Mouse (Mus musculus) hindbrain, embryonic 14.5 days (tissue): ENCODE measurements at regions not wholly inside any gene's neighbourhood (a gene's known extent, or its start where the extent isn't known, plus 50 kb on each side); places are given as distances from the start of the nearest gene placed in this dataset.

Experiments
- ATAC-seq: fragments of 200-750 bp; cut with Nextera tagmentation; 2 replicates; pipeline ENCODE4 v1.8.0; 2017; ENCODE audit warnings: moderate number of reproducible peaks, mild to moderate bottlenecking, moderate TSS enrichment, moderate library complexity; ENCODE audit not compliant: low FRiP score
- DNase-seq: peaks from one replicate; pipeline ENCODE4 v3.0.0-alpha.2; 2015; ENCODE audit warnings: low spot score
- H3K27ac ChIP-seq: fragments of 300-500 bp; sonication (generic); 2 replicates; pipeline ENCODE4 v1.5.1; 2014; ENCODE audit warnings: mild to moderate bottlenecking, moderate library complexity
- H3K27me3 ChIP-seq: fragments of 300-500 bp; sonication (generic); 2 replicates; pipeline ENCODE4 v1.6.1; 2014; ENCODE audit warnings: mild to moderate bottlenecking, low read length, mixed read lengths; ENCODE audit not compliant: control insufficient read depth, insufficient read depth
- H3K36me3 ChIP-seq: fragments of 300-500 bp; sonication (generic); replicated peaks from 2 replicates; pipeline ENCODE4 v1.6.1; 2014; ENCODE audit not compliant: control insufficient read depth, insufficient read depth
- H3K4me1 ChIP-seq: fragments of 300-500 bp; sonication (generic); replicated peaks from 2 replicates; pipeline ENCODE4 v1.6.1; 2014; ENCODE audit warnings: antibody characterized with exemption, low read length, mixed read lengths; ENCODE audit not compliant: control insufficient read depth, insufficient read depth
- H3K4me2 ChIP-seq: fragments of 300-500 bp; sonication (generic); replicated peaks from 2 replicates; pipeline ENCODE4 v1.6.1; 2014; ENCODE audit warnings: mild to moderate bottlenecking, moderate library complexity
- H3K4me3 ChIP-seq: fragments of 300-500 bp; sonication (generic); replicated peaks from 2 replicates; pipeline ENCODE4 v1.5.1; 2014; ENCODE audit warnings: mild to moderate bottlenecking, low read length
- H3K9ac ChIP-seq: fragments of 300-500 bp; sonication (generic); 2 replicates; pipeline ENCODE4 v1.6.1; 2014
- H3K9me3 ChIP-seq: fragments of 300-500 bp; sonication (generic); 2 replicates; pipeline ENCODE4 v1.6.1; 2016; ENCODE audit warnings: low read length; ENCODE audit not compliant: control insufficient read depth
- WGBS: fragments of 180-500 bp; shearing (Covaris S2); extraction: QIAGEN DNeasy Blood & Tissue Kit; methylation state at CpG from one replicate; pipeline ENCODE4 v1.1.7; 2014; 5-methylcytosine and 5-hydroxymethylcytosine counted together

- Histone ChIP-seq H3K9ac (no peak overlapping the region), H3K4me2 (no peak overlapping the region), H3K27ac (no peak overlapping the region), H3K36me3 (no peaks in the 10 kb centered on the region), H3K9me3 (no peaks in the 10 kb centered on the region), H3K4me1 (peaks cover 40% of the 10 kb centered on the region), H3K27me3 (no peaks in the 10 kb centered on the region), H3K4me3 (no peak overlapping the region)
- ATAC-seq (no peak), DNase-seq (no peak)
- WGBS, result 61% methylated on average over 9 of the region's 9 CpGs
Observed at GRCm38 (mm10) chr17:9892141-9892540, 222.6 kb upstream of the Pabpc6 start.

- DNase-seq, result no peak
- Histone ChIP-seq H3K4me2 (no peak overlapping the region), H3K27me3 (no peaks in the 10 kb centered on the region), H3K9ac (no peak overlapping the region), H3K36me3 (no peaks in the 10 kb centered on the region), H3K4me3 (no peak overlapping the region), H3K9me3 (no peaks in the 10 kb centered on the region), H3K27ac (no peak overlapping the region), H3K4me1 (peaks cover 32% of the 10 kb centered on the region)
- 44% methylated on average over 4 of the region's 4 CpGs for WGBS
- no peak for ATAC-seq
Observed at GRCm38 (mm10) chr17:9888494-9888893, 219.0 kb upstream of the Pabpc6 start.

- H3K4me2 ChIP-seq, result 0 out of 2 replicates have a peak overlapping the region, but pooled peaks have one; percentile 7
- DNase-seq (peak; percentile 57), ATAC-seq (no peak; the same call in 1 of the 2 replicates)
- no peaks in the 10 kb centered on the region for H3K36me3 ChIP-seq
- H3K9me3 ChIP-seq, result no peaks in the 10 kb centered on the region
- WGBS, result 36% methylated on average over 7 of the region's 7 CpGs
- no peaks in the 10 kb centered on the region for H3K27me3 ChIP-seq
- H3K9ac ChIP-seq, result no peak overlapping the region
- H3K4me1 ChIP-seq, result peaks cover 30% of the 10 kb centered on the region
- peak overlapping the region; percentile 61 for H3K27ac ChIP-seq
- no peak overlapping the region for H3K4me3 ChIP-seq
Observed at GRCm38 (mm10) chr17:9885110-9885509, 215.6 kb upstream of the Pabpc6 start.

- no peaks in the 10 kb centered on the region for H3K27me3 ChIP-seq
- 19% methylated on average over 9 of the region's 9 CpGs for WGBS
- H3K9ac ChIP-seq, result no peak overlapping the region
- H3K4me1 ChIP-seq, result peaks cover 13% of the 10 kb centered on the region; the same call in 1 of the 2 replicates
- H3K4me2 ChIP-seq, result no peak overlapping the region
- H3K27ac ChIP-seq, result peak overlapping the region; percentile 53; the same call in 1 of the 2 replicates
- H3K4me3 ChIP-seq, result no peak overlapping the region
- no peak for ATAC-seq
- H3K36me3 ChIP-seq, result no peaks in the 10 kb centered on the region
- no peak for DNase-seq
- H3K9me3 ChIP-seq, result no peaks in the 10 kb centered on the region
Observed at GRCm38 (mm10) chr17:9882639-9883226, 213.2 kb upstream of the Pabpc6 start.

GRCm38 (mm10) chr17:9879556-9880206 lies 210.2 kb upstream of the Pabpc6 start:
- 41% methylated on average over 12 of the region's 12 CpGs for WGBS
- Histone ChIP-seq H3K4me3 (no peak overlapping the region), H3K27me3 (no peaks in the 10 kb centered on the region), H3K9ac (no peak overlapping the region), H3K9me3 (no peaks in the 10 kb centered on the region), H3K4me1 (peaks cover 9% of the 10 kb centered on the region; the same call in 1 of the 2 replicates), H3K27ac (peak overlapping the region; percentile 86), H3K36me3 (no peaks in the 10 kb centered on the region), H3K4me2 (no peak overlapping the region)
- DNase-seq (peak; percentile 64), ATAC-seq (peak; percentile 83)

GRCm38 (mm10) chr17:9873695-9874094 lies 204.2 kb upstream of the Pabpc6 start:
- no peak for DNase-seq
- 43% methylated on average over 10 of the region's 10 CpGs for WGBS
- Histone ChIP-seq H3K4me3 (no peak overlapping the region), H3K9ac (no peak overlapping the region), H3K27me3 (no peaks in the 10 kb centered on the region), H3K36me3 (no peaks in the 10 kb centered on the region), H3K9me3 (no peaks in the 10 kb centered on the region), H3K27ac (peak overlapping the region; percentile 21; the same call in 1 of the 2 replicates), H3K4me1 (0 out of 2 replicates have a peak, but pooled peaks cover 6% of the 10 kb centered on the region), H3K4me2 (no peak overlapping the region)
- no peak for ATAC-seq

GRCm38 (mm10) chr17:9870237-9870636 lies 200.7 kb upstream of the Pabpc6 start:
- no peak overlapping the region for H3K4me3 ChIP-seq
- H3K4me1 ChIP-seq, result 0 out of 2 replicates have a peak, but pooled peaks cover 13% of the 10 kb centered on the region
- H3K9me3 ChIP-seq, result no peaks in the 10 kb centered on the region
- 90% methylated on average over 3 of the region's 3 CpGs for WGBS
- no peak overlapping the region for H3K9ac ChIP-seq
- H3K36me3 ChIP-seq, result no peaks in the 10 kb centered on the region
- DNase-seq (no peak), ATAC-seq (no peak)
- H3K4me2 ChIP-seq, result no peak overlapping the region
- H3K27me3 ChIP-seq, result no peaks in the 10 kb centered on the region
- H3K27ac ChIP-seq, result no peak overlapping the region

GRCm38 (mm10) chr17:9868747-9869281 lies 199.3 kb upstream of the Pabpc6 start:
- no peak for DNase-seq
- Histone ChIP-seq H3K4me1 (0 out of 2 replicates have a peak, but pooled peaks cover 9% of the 10 kb centered on the region), H3K9ac (no peak overlapping the region), H3K4me2 (no peak overlapping the region), H3K36me3 (no peaks in the 10 kb centered on the region), H3K9me3 (no peaks in the 10 kb centered on the region), H3K27me3 (no peaks in the 10 kb centered on the region), H3K4me3 (no peak overlapping the region), H3K27ac (no peak overlapping the region)
- ATAC-seq, result no peak
- WGBS, result 87% methylated on average over 11 of the region's 11 CpGs

GRCm38 (mm10) chr17:9864254-9864653 lies 194.7 kb upstream of the Pabpc6 start:
- DNase-seq (no peak), ATAC-seq (no peak)
- Histone ChIP-seq H3K9ac (no peak overlapping the region), H3K9me3 (no peaks in the 10 kb centered on the region), H3K4me3 (no peak overlapping the region), H3K27ac (no peak overlapping the region), H3K4me2 (no peak overlapping the region), H3K4me1 (peaks cover 17% of the 10 kb centered on the region; the same call in 1 of the 2 replicates), H3K27me3 (no peaks in the 10 kb centered on the region), H3K36me3 (no peaks in the 10 kb centered on the region)
- 85% methylated on average over 10 of the region's 10 CpGs for WGBS
